Mouse (Mus musculus): ENCODE data around the gene Sik3. TPM values are rescaled to one million over a fixed set of nuclear protein-coding genes. Genes with fewer than 3 reads are reported as not detected.

The Sik3 gene
- polyA plus RNA-seq, 1 experiment from 2014 or later = 5.0 TPM

DNA sequence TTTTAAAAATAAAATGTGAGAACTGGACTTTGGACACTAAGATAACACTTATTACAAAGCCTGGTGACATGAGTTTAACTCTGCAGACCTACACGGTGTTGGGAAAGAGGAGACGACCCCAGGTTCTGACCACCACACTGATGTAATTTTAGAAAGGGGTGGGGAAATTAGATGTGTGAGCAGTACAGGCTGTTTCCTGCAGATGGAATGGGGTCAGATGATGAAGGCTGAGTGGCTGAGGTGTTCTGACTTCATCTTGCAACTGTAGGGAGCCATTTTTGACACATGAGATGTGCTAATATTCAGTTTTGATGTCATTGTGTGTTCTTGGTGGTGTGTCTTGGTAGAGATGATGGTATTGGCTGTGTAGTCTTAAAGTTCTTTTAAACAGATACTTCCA lies 28.6 kb downstream of the Sik3 start:
- Histone ChIP-seq H3K36me3 (replicated peaks; ENCODE audit: insufficient read depth, low read length) (no peaks in the 10 kb centered on the region), H3K9me3 (ENCODE audit: low read length) (no peaks in the 10 kb centered on the region), H3K4me1 (ENCODE audit: insufficient read depth) (no peaks in the 10 kb centered on the region), H3K4me2 (ENCODE audit: low read depth, low read length) (no peak overlapping the region), H3K4me3 (ENCODE audit: low read depth, low read length) (no peak overlapping the region), H3K27me3 (ENCODE audit: insufficient read depth, low read length) (no peaks in the 10 kb centered on the region), H3K27ac (ENCODE audit: low read depth) (no peak overlapping the region), H3K9ac (replicated peaks) (no peak overlapping the region)
- ATAC-seq (no peak), DNase-seq (no peak)
- WGBS (ENCODE audit: insufficient replicate concordance) = 36% methylated on average over 2 of the region's 2 CpGs
- TF ChIP-seq CTCF (IDR thresholded peaks at IDR 0.05; ENCODE audit: low read depth) (no peak), EP300 (IDR thresholded peaks at IDR 0.05; ENCODE audit: low read depth) (no peak)

DNA sequence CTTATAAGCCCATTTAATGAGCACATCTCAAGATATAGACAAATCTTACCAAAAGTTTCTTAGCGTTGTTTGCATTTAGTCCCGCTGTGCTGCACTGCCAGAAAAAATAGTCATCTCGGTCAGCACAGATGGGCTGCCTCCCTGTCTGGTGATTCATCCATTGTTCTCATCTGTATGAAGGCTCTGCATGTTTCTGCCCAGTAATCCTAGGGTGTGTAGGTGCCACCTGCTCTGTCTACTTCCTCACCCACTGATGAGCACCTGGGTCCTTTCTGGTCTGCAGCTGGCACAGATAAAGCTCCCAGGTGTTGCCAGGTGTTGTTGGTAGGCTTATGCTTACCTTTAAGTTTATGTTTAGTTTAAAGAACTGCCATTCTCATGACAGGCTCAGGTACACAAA lies 29.8 kb downstream of the Sik3 start:
- TF ChIP-seq CTCF (IDR thresholded peaks at IDR 0.05; ENCODE audit: low read depth) (no peak), EP300 (IDR thresholded peaks at IDR 0.05; ENCODE audit: low read depth) (no peak)
- DNase-seq (no peak), ATAC-seq (no peak)
- Histone ChIP-seq H3K4me3 (ENCODE audit: low read depth, low read length) (no peak overlapping the region), H3K27ac (ENCODE audit: low read depth) (no peak overlapping the region), H3K9me3 (ENCODE audit: low read length) (no peaks in the 10 kb centered on the region), H3K4me1 (ENCODE audit: insufficient read depth) (no peaks in the 10 kb centered on the region), H3K27me3 (ENCODE audit: insufficient read depth, low read length) (no peaks in the 10 kb centered on the region), H3K9ac (replicated peaks) (no peak overlapping the region), H3K36me3 (replicated peaks; ENCODE audit: insufficient read depth, low read length) (no peaks in the 10 kb centered on the region), H3K4me2 (ENCODE audit: low read depth, low read length) (no peak overlapping the region)
- 87% methylated on average over 3 of the region's 3 CpGs for WGBS (ENCODE audit: insufficient replicate concordance)

DNA sequence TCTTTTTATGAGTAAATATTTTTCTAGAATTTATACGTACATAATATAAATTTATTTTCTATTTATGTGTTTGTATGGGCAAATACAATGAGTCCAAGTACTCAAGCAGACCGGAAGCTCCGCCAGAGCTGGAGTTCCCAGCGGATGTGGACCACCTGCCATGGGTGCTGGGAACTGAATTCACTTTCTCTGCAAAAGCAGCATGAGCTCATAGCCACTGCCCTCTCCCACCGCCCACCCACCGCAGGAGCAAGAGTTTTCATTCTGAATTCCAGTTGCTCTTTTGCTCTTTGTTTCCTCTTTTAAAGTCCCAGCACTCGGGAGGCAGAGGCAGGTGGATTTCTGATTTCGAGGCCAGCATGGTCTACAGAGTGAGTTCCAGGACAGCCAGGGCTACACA lies 31.0 kb downstream of the Sik3 start:
- Histone ChIP-seq H3K27ac (ENCODE audit: low read depth) (no peak overlapping the region), H3K4me1 (ENCODE audit: insufficient read depth) (0 out of 2 replicates have a peak, but pooled peaks cover 4% of the 10 kb centered on the region), H3K4me2 (ENCODE audit: low read depth, low read length) (no peak overlapping the region), H3K27me3 (ENCODE audit: insufficient read depth, low read length) (no peaks in the 10 kb centered on the region), H3K4me3 (ENCODE audit: low read depth, low read length) (no peak overlapping the region), H3K36me3 (replicated peaks; ENCODE audit: insufficient read depth, low read length) (no peaks in the 10 kb centered on the region), H3K9ac (replicated peaks) (no peak overlapping the region), H3K9me3 (ENCODE audit: low read length) (no peaks in the 10 kb centered on the region)
- no peak for ATAC-seq
- 89% methylated on average over 8 of the region's 8 CpGs for WGBS (ENCODE audit: insufficient replicate concordance)
- DNase-seq = no peak
- no peak for TF ChIP-seq EP300 (IDR thresholded peaks at IDR 0.05; ENCODE audit: low read depth)
- no peak for TF ChIP-seq CTCF (IDR thresholded peaks at IDR 0.05; ENCODE audit: low read depth)

DNA sequence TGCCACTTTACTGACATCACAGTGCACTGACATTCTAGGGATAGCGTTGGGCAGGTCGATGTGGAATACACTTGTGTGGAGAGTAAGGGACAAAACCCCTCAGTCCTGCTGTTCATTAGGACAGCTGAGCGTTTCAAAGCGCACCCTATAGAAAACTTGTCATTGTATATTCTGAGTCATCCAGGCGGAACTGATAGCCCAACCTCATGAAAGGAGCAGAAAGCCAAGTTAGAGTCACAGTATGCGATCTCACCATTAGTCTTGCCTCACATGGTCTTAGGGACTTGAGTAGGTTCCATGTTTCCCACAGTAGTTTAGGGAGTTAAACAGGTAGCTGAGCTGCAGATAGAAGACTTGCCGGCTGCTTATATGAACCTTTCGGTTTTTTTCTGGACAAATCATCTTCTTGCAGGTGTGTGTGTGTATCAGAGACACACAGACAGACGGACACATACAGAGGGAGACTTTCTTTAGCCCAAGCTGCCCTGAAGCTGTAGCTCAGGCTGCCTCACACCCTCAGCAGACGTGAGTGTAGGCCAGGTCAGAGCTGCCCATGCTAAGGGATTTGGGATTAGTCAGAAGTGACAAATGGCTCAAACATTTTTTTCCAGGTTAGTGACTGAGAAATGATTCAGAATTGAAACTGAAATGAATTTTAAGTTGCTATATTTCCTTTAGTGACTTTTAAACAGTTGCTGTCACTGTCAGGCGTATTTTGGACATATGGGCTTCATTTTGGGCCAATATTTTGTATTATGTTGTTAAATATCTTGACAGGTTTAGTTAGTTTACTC lies 34.3 kb downstream of the Sik3 start:
- DNase-seq (no peak), ATAC-seq (no peak)
- Histone ChIP-seq H3K4me3 (ENCODE audit: low read depth, low read length) (no peak overlapping the region), H3K9ac (replicated peaks) (no peak overlapping the region), H3K36me3 (replicated peaks; ENCODE audit: insufficient read depth, low read length) (no peaks in the 10 kb centered on the region), H3K9me3 (ENCODE audit: low read length) (no peaks in the 10 kb centered on the region), H3K27me3 (ENCODE audit: insufficient read depth, low read length) (no peaks in the 10 kb centered on the region), H3K27ac (ENCODE audit: low read depth) (no peak overlapping the region), H3K4me2 (ENCODE audit: low read depth, low read length) (no peak overlapping the region), H3K4me1 (ENCODE audit: insufficient read depth) (peaks cover 10% of the 10 kb centered on the region; the same call in 1 of the 2 replicates)
- TF ChIP-seq EP300 (IDR thresholded peaks at IDR 0.05; ENCODE audit: low read depth) (no peak), CTCF (IDR thresholded peaks at IDR 0.05; ENCODE audit: low read depth) (no peak)
- 82% methylated on average over 11 of the region's 11 CpGs for WGBS (ENCODE audit: insufficient replicate concordance)

DNA sequence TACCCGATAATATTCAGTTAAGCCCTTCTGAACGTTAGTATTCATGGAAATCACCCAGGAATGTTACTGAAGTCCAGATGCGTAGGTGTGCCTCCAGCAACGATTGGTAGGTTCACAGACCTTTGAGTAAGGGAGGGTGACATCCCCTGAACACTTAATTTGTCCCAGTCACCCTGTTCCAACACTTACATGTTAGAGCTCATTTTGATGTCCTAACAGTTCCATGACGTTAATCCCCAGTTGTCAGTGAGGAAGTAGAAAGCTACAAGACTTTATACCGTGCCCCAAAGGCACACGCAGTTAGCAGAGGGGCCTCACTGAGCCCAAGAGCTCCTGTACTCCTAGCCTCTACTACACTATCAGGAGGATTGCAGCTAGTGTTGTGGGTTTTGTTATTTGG lies 36.9 kb downstream of the Sik3 start:
- 51% methylated on average over 7 of the region's 7 CpGs for WGBS (ENCODE audit: insufficient replicate concordance)
- H3K36me3 ChIP-seq (replicated peaks; ENCODE audit: insufficient read depth, low read length) = no peaks in the 10 kb centered on the region
- H3K9ac ChIP-seq (replicated peaks) = no peak overlapping the region
- no peak overlapping the region for H3K27ac ChIP-seq (ENCODE audit: low read depth)
- H3K4me2 ChIP-seq (ENCODE audit: low read depth, low read length) = no peak overlapping the region
- no peak for TF ChIP-seq CTCF (IDR thresholded peaks at IDR 0.05; ENCODE audit: low read depth)
- TF ChIP-seq EP300 (IDR thresholded peaks at IDR 0.05; ENCODE audit: low read depth) = no peak
- H3K4me1 ChIP-seq (ENCODE audit: insufficient read depth) = peaks cover 15% of the 10 kb centered on the region; the same call in 1 of the 2 replicates
- no peak for DNase-seq
- ATAC-seq = no peak
- H3K27me3 ChIP-seq (ENCODE audit: insufficient read depth, low read length) = no peaks in the 10 kb centered on the region
- no peak overlapping the region for H3K4me3 ChIP-seq (ENCODE audit: low read depth, low read length)
- H3K9me3 ChIP-seq (ENCODE audit: low read length) = no peaks in the 10 kb centered on the region

DNA sequence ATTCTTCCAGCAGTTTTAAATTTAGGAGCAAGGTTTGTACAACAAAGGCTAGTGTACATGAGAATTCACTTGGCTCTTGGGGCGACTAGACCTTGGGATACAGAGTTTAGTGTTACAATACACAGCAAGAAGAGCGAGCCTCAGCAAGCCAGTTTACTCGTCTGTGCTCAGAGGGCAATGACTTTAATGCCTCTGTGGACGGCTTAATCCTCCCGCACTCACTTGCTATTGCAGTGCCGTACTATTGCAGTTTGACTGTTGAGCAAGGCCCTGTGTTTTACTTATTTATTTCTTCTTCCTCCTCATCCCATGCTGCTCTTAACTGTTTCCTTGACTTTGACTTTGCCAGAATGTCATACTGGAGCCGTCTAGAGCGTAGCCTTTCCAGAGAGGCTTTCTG lies 37.6 kb downstream of the Sik3 start:
- H3K9ac ChIP-seq (replicated peaks) = no peak overlapping the region
- H3K4me2 ChIP-seq (ENCODE audit: low read depth, low read length) = no peak overlapping the region
- H3K27ac ChIP-seq (ENCODE audit: low read depth) = no peak overlapping the region
- H3K4me1 ChIP-seq (ENCODE audit: insufficient read depth) = peaks cover 16% of the 10 kb centered on the region; the same call in 1 of the 2 replicates
- no peaks in the 10 kb centered on the region for H3K27me3 ChIP-seq (ENCODE audit: insufficient read depth, low read length)
- no peak overlapping the region for H3K4me3 ChIP-seq (ENCODE audit: low read depth, low read length)
- no peak for ATAC-seq
- no peaks in the 10 kb centered on the region for H3K36me3 ChIP-seq (replicated peaks; ENCODE audit: insufficient read depth, low read length)
- no peak for TF ChIP-seq CTCF (IDR thresholded peaks at IDR 0.05; ENCODE audit: low read depth)
- TF ChIP-seq EP300 (IDR thresholded peaks at IDR 0.05; ENCODE audit: low read depth) = no peak
- 75% methylated on average over 8 of the region's 8 CpGs for WGBS (ENCODE audit: insufficient replicate concordance)
- H3K9me3 ChIP-seq (ENCODE audit: low read length) = no peaks in the 10 kb centered on the region
- no peak for DNase-seq

All from liver, postnatal 0 days (tissue).